Mouse (Mus musculus): ENCODE measurements around the gene Bcas3.

The Bcas3 gene

GRCm38 (mm10) chr11:85352539-85353380, at the start of gene Bcas3:
Gene Bcas3 (plus strand): TSS chr11:85353167.
- in situ Hi-C loops (cut with MboI, MseI) = no loop called here

GRCm38 (mm10) chr11:85306577-85307260, 46.2 kb upstream of the Bcas3 start:
- in situ Hi-C loops (cut with MboI, MseI) = no loop called here

DNA sequence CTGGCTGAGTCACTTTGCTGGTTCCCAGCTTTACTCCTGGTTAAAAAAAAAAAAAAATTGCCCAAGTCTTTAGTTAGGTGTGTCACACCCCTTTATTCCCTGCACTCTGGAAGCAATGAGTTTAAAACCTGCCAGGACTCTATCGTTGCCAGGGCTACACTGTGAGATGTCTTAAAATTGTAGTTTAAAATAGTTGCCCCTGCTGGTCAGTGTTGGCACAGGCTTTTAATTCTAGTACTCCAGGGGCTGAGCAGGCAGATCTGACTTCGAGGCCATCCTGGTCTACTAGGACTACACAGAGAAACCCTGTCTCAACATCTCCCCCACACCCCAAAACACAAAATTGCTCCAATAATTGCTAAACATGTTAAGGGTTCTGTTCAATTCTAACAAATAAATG, 44.2 kb upstream of the Bcas3 start:
- in situ Hi-C loops (cut with MboI, MseI) = no loop called here

DNA sequence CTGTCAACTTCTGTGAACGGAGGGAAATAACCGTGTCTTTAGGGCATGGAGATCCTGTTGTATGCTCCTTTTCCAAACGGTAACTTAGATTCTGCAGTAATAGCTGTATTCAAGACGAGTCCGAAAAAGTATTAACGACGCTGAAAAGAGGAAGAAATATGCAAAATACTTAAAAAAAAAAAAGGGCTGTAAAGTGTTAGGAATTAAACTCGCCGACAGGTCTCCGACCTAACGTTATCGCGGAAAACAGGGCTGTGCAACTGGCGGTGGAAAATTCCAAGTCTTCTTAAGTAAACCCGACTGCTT, 42.6 kb upstream of the Bcas3 start:
- in situ Hi-C loops (cut with MboI, MseI) = no loop called here

- in situ Hi-C loops (cut with MboI, MseI) = no loop called here
Observed at GRCm38 (mm10) chr11:85310713-85311574, 42.0 kb upstream of the Bcas3 start, which contains the start of gene Ppm1d. Gene Ppm1d (plus strand): TSS chr11:85311244.

DNA sequence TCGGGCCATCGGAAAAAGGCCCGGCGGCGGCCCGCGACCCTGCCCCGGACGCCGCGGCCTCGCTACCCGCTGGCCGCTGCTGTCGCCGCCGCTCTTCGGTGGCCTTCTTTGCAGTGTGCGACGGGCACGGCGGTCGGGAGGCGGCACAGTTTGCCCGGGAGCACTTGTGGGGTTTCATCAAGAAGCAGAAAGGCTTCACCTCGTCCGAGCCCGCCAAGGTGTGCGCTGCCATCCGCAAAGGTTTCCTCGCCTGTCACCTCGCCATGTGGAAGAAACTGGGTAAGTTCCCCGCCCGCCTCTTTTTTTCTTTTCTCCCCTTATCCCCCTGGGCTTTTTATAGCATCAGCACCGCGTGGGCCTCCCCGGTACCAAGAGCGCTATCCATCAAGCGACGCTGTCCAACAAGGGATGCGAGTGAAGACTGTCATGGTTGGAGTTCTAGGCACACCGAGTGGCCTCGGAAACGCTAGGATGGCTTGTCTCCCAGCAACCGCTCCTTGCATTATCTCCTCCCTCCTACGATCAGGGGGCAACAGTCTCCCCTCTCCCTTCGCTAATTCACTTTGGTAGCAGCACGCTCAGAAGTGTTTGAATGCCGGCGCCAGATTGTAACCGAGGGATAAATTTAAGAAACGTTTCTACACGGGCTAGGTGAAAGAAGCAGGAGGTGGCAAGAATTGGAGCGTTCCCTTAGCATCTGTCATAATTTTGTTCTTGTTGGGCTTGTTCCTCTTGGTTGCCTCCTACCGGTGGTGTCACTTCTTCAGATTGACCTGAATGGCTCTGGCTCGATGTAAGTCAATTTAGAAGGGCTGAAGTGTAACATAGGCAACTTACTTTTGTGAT, 41.1 kb upstream of the Bcas3 start:
- in situ Hi-C loops (cut with MboI, MseI) = no loop called here

GRCm38 (mm10) chr11:85312818-85313217, 40.1 kb upstream of the Bcas3 start:
- in situ Hi-C loops (cut with MboI, MseI) = no loop called here

DNA sequence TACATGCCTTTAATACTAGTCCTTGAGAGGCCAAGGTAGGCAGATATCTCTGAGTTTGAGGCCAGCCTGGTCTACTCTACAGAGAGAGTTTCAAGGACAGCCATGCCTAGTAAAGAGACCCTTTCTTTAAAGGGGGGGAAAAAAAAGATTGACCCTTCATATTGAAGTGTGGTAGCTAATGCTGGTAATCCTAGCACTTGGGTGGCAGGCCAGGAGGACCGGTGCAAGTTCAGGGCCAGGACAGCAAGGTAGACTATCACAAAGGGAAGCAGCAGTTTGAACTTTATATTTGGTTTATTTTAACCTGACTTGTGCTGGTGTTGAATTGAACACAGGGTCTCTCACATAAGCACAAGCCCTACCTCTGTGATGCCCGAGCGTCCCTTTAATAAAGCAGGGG, 39.6 kb upstream of the Bcas3 start:
- in situ Hi-C loops (cut with MboI, MseI) = no loop called here

GRCm38 (mm10) chr11:85323567-85324330, 29.2 kb upstream of the Bcas3 start:
- in situ Hi-C loops (cut with MboI, MseI) = no loop called here

DNA sequence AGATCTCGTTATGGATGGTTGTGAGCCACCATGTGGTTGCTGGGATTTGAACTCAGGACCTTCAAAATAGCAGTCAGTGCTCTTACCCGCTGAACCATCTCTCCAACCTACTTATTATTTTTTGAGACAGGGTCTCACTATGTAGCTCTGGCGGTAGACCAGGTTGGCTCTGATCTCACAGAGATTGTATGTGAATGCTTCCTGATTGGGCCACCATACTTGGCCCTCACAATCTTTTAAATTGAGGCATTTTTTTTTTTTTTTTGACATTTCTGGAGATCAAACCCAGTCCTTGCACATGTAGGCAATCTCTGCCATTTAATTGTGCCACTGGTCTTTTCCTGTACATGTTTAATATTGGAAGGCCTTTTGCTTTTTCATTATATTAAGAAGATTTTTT, 24.2 kb upstream of the Bcas3 start:
- in situ Hi-C loops (cut with MboI, MseI) = no loop called here

- in situ Hi-C loops (cut with MboI, MseI) = no loop called here
Observed at GRCm38 (mm10) chr11:85329167-85329894, 23.6 kb upstream of the Bcas3 start.

- in situ Hi-C loops (cut with MboI, MseI) = loop anchor here (5.0 kb wide), 1 partner anchor 62 kb away; no protein-coding TSS in a partner anchor
Observed at GRCm38 (mm10) chr11:85334778-85335177, 18.2 kb upstream of the Bcas3 start.

GRCm38 (mm10) chr11:85339173-85339831, 13.7 kb upstream of the Bcas3 start:
- in situ Hi-C loops (cut with MboI, MseI) = no loop called here

DNA sequence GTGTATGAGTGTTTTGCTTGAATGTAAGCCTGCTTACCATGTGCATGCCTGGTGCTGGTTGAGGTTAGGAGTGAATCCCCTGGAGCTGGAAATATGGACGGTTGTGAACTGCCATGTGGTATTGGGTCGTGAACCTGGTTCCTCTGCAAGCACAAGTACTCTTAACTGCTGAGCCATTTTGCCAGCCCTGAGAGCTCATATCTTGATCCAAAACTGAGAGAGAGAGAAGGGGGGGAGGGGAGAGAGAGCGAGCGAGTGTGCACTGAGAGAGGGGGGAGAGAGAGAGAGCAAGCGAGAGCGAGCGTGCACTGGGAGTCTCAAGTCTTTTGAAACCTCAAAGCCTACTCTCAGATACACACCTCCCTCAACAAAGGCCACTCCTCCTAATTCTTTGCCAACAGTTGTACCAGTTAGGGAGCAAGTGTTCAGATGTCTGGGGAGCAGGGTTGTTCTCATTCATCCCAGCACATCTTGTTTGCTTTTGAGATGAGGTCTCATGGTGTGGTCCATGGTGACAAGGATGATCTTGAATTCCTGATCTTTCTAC, 12.8 kb upstream of the Bcas3 start:
- in situ Hi-C loops (cut with MboI, MseI) = no loop called here

DNA sequence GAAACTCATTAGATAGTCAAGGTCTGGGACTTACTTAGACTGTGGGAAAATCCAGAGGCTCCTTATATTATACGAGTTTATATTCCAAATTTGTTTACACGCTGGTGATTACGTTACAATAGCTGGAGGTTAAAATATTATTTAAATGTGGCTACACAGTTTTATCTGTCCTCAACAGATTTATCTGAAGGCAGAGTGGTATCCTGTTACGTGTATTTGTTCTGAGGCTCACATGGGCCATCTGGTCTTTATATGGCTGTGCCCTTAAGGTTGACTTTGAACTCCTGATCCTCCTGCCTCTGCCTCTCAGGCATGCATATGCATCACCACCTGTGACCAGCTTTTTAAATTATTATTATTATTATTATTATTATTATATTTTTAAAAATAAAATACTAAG, 852 bp downstream of the Bcas3 start:
- in situ Hi-C loops (cut with MboI, MseI) = no loop called here

- in situ Hi-C loops (cut with MboI, MseI) = no loop called here
Observed at GRCm38 (mm10) chr11:85359641-85360040, 6.7 kb downstream of the Bcas3 start.

- in situ Hi-C loops (cut with MboI, MseI) = no loop called here
Observed at GRCm38 (mm10) chr11:85361621-85362020, 8.7 kb downstream of the Bcas3 start.

- in situ Hi-C loops (cut with MboI, MseI) = no loop called here
Observed at GRCm38 (mm10) chr11:85366168-85366567, 13.2 kb downstream of the Bcas3 start.

GRCm38 (mm10) chr11:85367823-85368222, 14.9 kb downstream of the Bcas3 start:
- in situ Hi-C loops (cut with MboI, MseI) = no loop called here

Data from T-helper 1 cell (primary cell).